Mouse (Mus musculus) liver, adult 2 months (tissue): ENCODE data around the gene Inava. TPM values are rescaled to one million over a fixed set of nuclear protein-coding genes. Genes with fewer than 3 reads are reported as not detected.

Source experiments
- DNase-seq: peaks from one replicate; pipeline ENCODE4 v3.0.0-alpha.2; 2011; ENCODE audit warnings: low read depth, low spot score; ENCODE audit errors: extremely low read depth
- H3K27ac ChIP-seq: fragments of 200-500 bp; replicated peaks from 2 replicates; pipeline ENCODE4 v1.5.1; 2012; ENCODE audit warnings: low read depth, mild to moderate bottlenecking, control low read depth, inconsistent platforms, low read length; ENCODE audit not compliant: insufficient read depth
- H3K27me3 ChIP-seq: fragments of 200-500 bp; 2 replicates; pipeline ENCODE4 v1.6.1; 2012; ENCODE audit warnings: mild to moderate bottlenecking, moderate library complexity, low read length, inconsistent platforms; ENCODE audit not compliant: control insufficient read depth, insufficient read depth
- H3K36me3 ChIP-seq: fragments of 200-500 bp; 2 replicates; pipeline ENCODE4 v1.6.1; 2012; ENCODE audit warnings: low read length, inconsistent platforms; ENCODE audit not compliant: control insufficient read depth, insufficient read depth
- H3K4me1 ChIP-seq: fragments of 200-500 bp; 2 replicates; pipeline ENCODE4 v1.6.1; 2011; ENCODE audit warnings: low read length; ENCODE audit not compliant: control insufficient read depth, insufficient read depth
- H3K4me3 ChIP-seq: fragments of 200-500 bp; 2 replicates; pipeline ENCODE4 v1.5.1; 2011; ENCODE audit warnings: low read depth, mild to moderate bottlenecking, control low read depth, low read length, moderate library complexity; ENCODE audit not compliant: insufficient read depth
- H3K79me2 ChIP-seq: fragments of 200-500 bp; 2 replicates; pipeline ENCODE4 v1.6.1; 2012; ENCODE audit warnings: inconsistent platforms, mild to moderate bottlenecking, low read length, moderate library complexity; ENCODE audit not compliant: control insufficient read depth, insufficient read depth
- H3K9ac ChIP-seq: fragments of 200-500 bp; 2 replicates; pipeline ENCODE4 v1.6.1; 2012; ENCODE audit warnings: low read depth, mild to moderate bottlenecking, control low read depth, inconsistent platforms, low read length
- CTCF ChIP-seq: fragments of 200-500 bp; IDR thresholded peaks from 2 replicates; pipeline ENCODE4 v1.5.1; 2011; ENCODE audit warnings: low read depth, low read length, control low read depth
- POLR2A ChIP-seq: fragments of 200-500 bp; IDR thresholded peaks from 2 replicates; pipeline ENCODE4 v1.6.1; 2011; ENCODE audit warnings: low read length, control low read depth; ENCODE audit not compliant: insufficient read depth; ENCODE audit errors: extremely low read depth
- WGBS: fragments of 180-500 bp; shearing (Covaris S2); methylation state at CpG from one replicate; pipeline ENCODE4 v1.1.7; 2018; 5-methylcytosine and 5-hydroxymethylcytosine counted together
- polyA plus RNA-seq: library from polyadenylated mRNA; depleted of rRNA; stranded (reverse); fragments of >200 nt; gene quantifications from 2 replicates; pipeline ENCODE4 v1.2.3, GENCODE M21; 2012
- total RNA-seq: library from RNA; depleted of rRNA; stranded (reverse); fragments of >200 nt; gene quantifications from 2 replicates; pipeline ENCODE4 v1.2.3, GENCODE M21; 2014

Gene Inava
- total and polyA plus RNA-seq, 2 experiments, result 0.07 TPM; not detected in 1

- Histone ChIP-seq H3K27ac (no peak overlapping the region), H3K4me3 (no peak overlapping the region), H3K9ac (no peak overlapping the region), H3K79me2 (no peaks in the 10 kb centered on the region), H3K27me3 (no peaks in the 10 kb centered on the region), H3K36me3 (no peaks in the 10 kb centered on the region), H3K4me1 (peaks cover 1% of the 10 kb centered on the region; the same call in 1 of the 2 replicates)
- WGBS, result 81% methylated on average over 10 of the region's 10 CpGs
- no peak for DNase-seq
- TF ChIP-seq CTCF (no peak), POLR2A (no peak)
These were observed 20.5 kb upstream of the Inava start for GRCm38 (mm10) chr1:136254503-136255065.

GRCm38 (mm10) chr1:136253472-136253871, 19.4 kb upstream of the Inava start:
- WGBS, result 54% methylated on average over 2 of the region's 2 CpGs
- Histone ChIP-seq H3K79me2 (no peaks in the 10 kb centered on the region), H3K27ac (no peak overlapping the region), H3K4me1 (no peaks in the 10 kb centered on the region), H3K4me3 (no peak overlapping the region), H3K27me3 (no peaks in the 10 kb centered on the region), H3K36me3 (no peaks in the 10 kb centered on the region), H3K9ac (no peak overlapping the region)
- no peak for DNase-seq
- TF ChIP-seq POLR2A (no peak), CTCF (no peak)

DNA sequence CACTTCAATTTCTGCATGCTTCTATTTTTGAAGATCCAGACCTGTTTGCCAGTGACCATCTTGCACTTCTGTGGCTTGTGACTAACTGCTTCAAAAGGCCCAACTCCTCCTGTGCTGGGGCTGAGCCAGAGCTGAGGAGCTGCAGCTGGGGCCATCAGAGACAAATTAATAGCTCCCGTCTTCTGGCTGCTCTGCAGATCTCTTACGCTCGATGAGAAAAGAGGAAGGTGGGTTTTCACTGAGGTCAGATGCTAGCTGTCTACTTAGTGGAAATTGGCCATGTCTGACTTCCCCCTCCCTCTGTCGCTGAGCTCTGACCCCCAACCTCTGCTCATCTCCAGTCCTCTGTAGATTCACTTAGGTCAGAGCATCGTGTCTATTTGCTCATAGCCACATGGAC, 15.6 kb upstream of the Inava start:
- H3K27ac ChIP-seq, result no peak overlapping the region
- no peak for DNase-seq
- H3K79me2 ChIP-seq, result no peaks in the 10 kb centered on the region
- H3K9ac ChIP-seq, result no peak overlapping the region
- H3K4me1 ChIP-seq, result no peaks in the 10 kb centered on the region
- 79% methylated on average over 5 of the region's 5 CpGs for WGBS
- H3K36me3 ChIP-seq, result no peaks in the 10 kb centered on the region
- no peak for TF ChIP-seq POLR2A
- TF ChIP-seq CTCF, result no peak
- H3K4me3 ChIP-seq, result no peak overlapping the region
- no peaks in the 10 kb centered on the region for H3K27me3 ChIP-seq

DNA sequence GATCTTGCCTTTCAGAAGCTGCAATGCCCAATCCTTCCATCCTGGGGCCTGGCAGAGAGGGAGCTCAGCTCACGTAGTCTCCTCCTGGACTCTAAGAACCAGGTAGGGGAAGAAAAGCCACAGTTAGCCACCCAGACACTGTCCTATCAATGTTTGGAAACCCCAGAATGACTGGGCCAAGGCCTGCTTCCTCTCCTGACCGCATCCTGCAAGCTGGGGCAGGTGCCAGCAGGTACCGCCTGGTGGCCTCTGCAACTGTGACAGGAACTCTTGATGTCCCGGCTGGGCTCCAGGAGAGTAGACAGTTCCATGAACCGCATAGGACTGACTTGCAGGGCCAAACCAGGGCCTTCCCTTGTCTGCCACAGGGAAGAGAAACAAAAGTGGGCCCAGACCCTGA, 13.3 kb upstream of the Inava start:
- H3K36me3 ChIP-seq, result no peaks in the 10 kb centered on the region
- H3K4me3 ChIP-seq, result no peak overlapping the region
- DNase-seq, result no peak
- H3K27ac ChIP-seq, result no peak overlapping the region
- H3K9ac ChIP-seq, result no peak overlapping the region
- no peaks in the 10 kb centered on the region for H3K4me1 ChIP-seq
- H3K27me3 ChIP-seq, result no peaks in the 10 kb centered on the region
- WGBS, result 90% methylated on average over 5 of the region's 5 CpGs
- TF ChIP-seq POLR2A, result no peak
- TF ChIP-seq CTCF, result no peak
- H3K79me2 ChIP-seq, result no peaks in the 10 kb centered on the region

GRCm38 (mm10) chr1:136244469-136244868, 10.4 kb upstream of the Inava start:
- H3K79me2 ChIP-seq, result no peaks in the 10 kb centered on the region
- WGBS, result 80% methylated on average over 5 of the region's 5 CpGs
- H3K9ac ChIP-seq, result no peak overlapping the region
- no peak for DNase-seq
- no peaks in the 10 kb centered on the region for H3K4me1 ChIP-seq
- no peak overlapping the region for H3K4me3 ChIP-seq
- no peak for TF ChIP-seq POLR2A
- TF ChIP-seq CTCF, result no peak
- H3K27me3 ChIP-seq, result no peaks in the 10 kb centered on the region
- H3K36me3 ChIP-seq, result no peaks in the 10 kb centered on the region
- H3K27ac ChIP-seq, result no peak overlapping the region

DNA sequence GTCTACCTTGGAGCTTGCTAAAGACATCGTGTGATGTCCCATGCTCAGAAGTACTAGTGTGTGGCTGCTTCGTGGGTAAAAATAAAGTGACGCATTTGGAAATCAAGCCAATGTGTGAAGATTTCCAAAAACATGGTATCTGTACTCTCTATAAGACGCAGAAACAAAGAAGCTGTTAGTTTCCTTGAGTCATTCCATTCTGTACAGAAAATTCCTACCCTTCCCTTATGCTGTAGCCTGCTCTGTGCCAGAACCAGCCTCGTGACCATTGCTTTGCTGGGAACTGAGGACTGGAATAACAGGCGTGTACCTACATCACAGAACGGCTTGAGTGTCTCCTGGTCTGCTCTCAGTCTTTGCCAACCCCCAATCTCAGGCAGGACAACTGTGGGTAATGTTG, 7.7 kb upstream of the Inava start:
- Histone ChIP-seq H3K9ac (no peak overlapping the region), H3K36me3 (no peaks in the 10 kb centered on the region), H3K27ac (no peak overlapping the region), H3K4me1 (no peaks in the 10 kb centered on the region), H3K4me3 (no peak overlapping the region), H3K79me2 (no peaks in the 10 kb centered on the region), H3K27me3 (no peaks in the 10 kb centered on the region)
- 87% methylated on average over 7 of the region's 7 CpGs for WGBS
- TF ChIP-seq POLR2A, result no peak
- TF ChIP-seq CTCF, result no peak
- no peak for DNase-seq
